Comparison of ENCODE assay signal across 9 mouse cellular contexts in the genomic region with DNA sequence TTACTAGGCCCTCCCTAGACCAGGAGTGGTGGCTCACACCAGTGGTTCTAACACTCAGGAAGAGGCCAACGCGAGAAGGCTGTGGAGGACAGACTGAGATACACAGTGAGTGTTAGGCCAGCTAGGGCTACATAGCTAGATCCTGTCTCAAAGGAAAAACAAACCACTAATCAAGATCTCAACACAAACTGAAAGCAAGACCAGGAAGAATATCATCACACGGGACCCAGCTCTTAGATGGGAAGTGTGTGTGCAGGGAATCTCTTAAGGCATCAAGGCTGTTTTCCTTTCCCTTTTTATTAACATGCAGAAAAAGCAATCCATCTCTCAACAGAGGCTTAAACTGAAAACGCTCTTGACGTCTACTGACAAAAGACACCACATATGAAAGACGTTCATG. TPM values are rescaled to one million over a fixed set of nuclear protein-coding genes. Genes with fewer than 3 reads are reported as not detected.
DNase-seq lines count a peak whose midpoint lies in the region; ATAC-seq and TF ChIP-seq lines count a peak whose summit lies in the region.
"Had no signal": no experiment of that assay in that cellular context is flagged by ENCODE, and none has a peak within 500 bp of the region (broad histone marks: within the 10 kb centered on the region; RNA-seq: fewer than 3 reads in every experiment).

No protein-coding gene starts in this region.

- peak overlapping the region; percentile 82 for H3K4me3 ChIP-seq in heart, embryonic 13.5 days
- no peak overlapping the region for H3K4me3 ChIP-seq in ES-Bruce4 (ENCODE audit: low read depth, low read length)
- no peak overlapping the region for H3K4me3 ChIP-seq in hindbrain, embryonic 14.5 days (replicated peaks; ENCODE audit: low read length)
- H3K4me3 ChIP-seq in midbrain, embryonic 12.5 days, result peak overlapping the region; percentile 0; the same call in 1 of the 2 replicates

- no peak for DNase-seq in heart, adult 8-10 months (ENCODE audit: low spot score)
- no peak for DNase-seq in hindbrain, embryonic 14.5 days (ENCODE audit: low spot score)
- no peak for DNase-seq in adrenal gland, postnatal 14 days
- no peak for DNase-seq in adrenal gland, adult 2 months
- DNase-seq in lung, postnatal 25 days (ENCODE audit: low spot score), result no peak
- DNase-seq: kidney, adult 18-20 months had no signal

- no peaks in the 10 kb centered on the region for H3K9me3 ChIP-seq in heart, embryonic 13.5 days
- no peaks in the 10 kb centered on the region for H3K9me3 ChIP-seq in ES-Bruce4 (replicated peaks; ENCODE audit: control insufficient read depth, insufficient read depth, low read length, poor library complexity, severe bottlenecking)
- H3K9me3 ChIP-seq in hindbrain, embryonic 14.5 days (ENCODE audit: control insufficient read depth, low read length), result no peaks in the 10 kb centered on the region
- H3K9me3 ChIP-seq in midbrain, embryonic 12.5 days, result no peaks in the 10 kb centered on the region

- no peak for ATAC-seq in heart, embryonic 13.5 days (ENCODE audit: extremely low read depth, insufficient number of reproducible peaks, low FRiP score, low TSS enrichment)
- ATAC-seq in hindbrain, embryonic 14.5 days (ENCODE audit: low FRiP score), result no peak
- ATAC-seq in midbrain, embryonic 12.5 days (ENCODE audit: low FRiP score, low read depth), result no peak

- H3K27ac ChIP-seq in heart, embryonic 13.5 days (replicated peaks), result peak overlapping the region; percentile 9; the same call in 1 of the 2 replicates
- peak overlapping the region; percentile 79; the same call in 1 of the 2 replicates for H3K27ac ChIP-seq in ES-Bruce4 (ENCODE audit: insufficient read depth, low read length)
- H3K27ac ChIP-seq in hindbrain, embryonic 14.5 days, result no peak overlapping the region
- no peak overlapping the region for H3K27ac ChIP-seq in midbrain, embryonic 12.5 days (replicated peaks)

- H3K27me3 ChIP-seq in heart, embryonic 13.5 days (replicated peaks), result no peaks in the 10 kb centered on the region
- no peaks in the 10 kb centered on the region for H3K27me3 ChIP-seq in ES-Bruce4 (ENCODE audit: control insufficient read depth, insufficient read depth, low read length, poor library complexity, severe bottlenecking)
- H3K27me3 ChIP-seq in hindbrain, embryonic 14.5 days (ENCODE audit: control insufficient read depth, insufficient read depth, low read length), result no peaks in the 10 kb centered on the region
- H3K27me3 ChIP-seq in midbrain, embryonic 12.5 days, result no peaks in the 10 kb centered on the region

- H3K4me2 ChIP-seq in heart, embryonic 13.5 days, result peak overlapping the region; percentile 83
- H3K4me2 ChIP-seq in hindbrain, embryonic 14.5 days (replicated peaks), result peak overlapping the region; percentile 73
- peak overlapping the region; percentile 38 for H3K4me2 ChIP-seq in midbrain, embryonic 12.5 days (replicated peaks)

- no peak for TF ChIP-seq POLR2A in ES-Bruce4 (IDR thresholded peaks at IDR 0.05; ENCODE audit: insufficient read depth, low read length)

- no peak for TF ChIP-seq CTCF in ES-Bruce4 (IDR thresholded peaks at IDR 0.05; ENCODE audit: low read depth, low read length)

- 43% methylated on average over 6 of the region's 6 CpGs for WGBS in heart, embryonic 13.5 days
- WGBS in hindbrain, embryonic 14.5 days, result 65% methylated on average over 6 of the region's 6 CpGs
- 77% methylated on average over 6 of the region's 6 CpGs for WGBS in midbrain, embryonic 12.5 days

- H3K4me1 ChIP-seq in heart, embryonic 13.5 days, result peaks cover 32% of the 10 kb centered on the region
- peaks cover 2% of the 10 kb centered on the region for H3K4me1 ChIP-seq in ES-Bruce4 (ENCODE audit: control insufficient read depth, insufficient read depth, low read length)
- H3K4me1 ChIP-seq in hindbrain, embryonic 14.5 days (replicated peaks; ENCODE audit: control insufficient read depth, insufficient read depth, low read length), result peaks cover 26% of the 10 kb centered on the region
- H3K4me1 ChIP-seq in midbrain, embryonic 12.5 days, result peaks cover 24% of the 10 kb centered on the region

- peaks cover 32% of the 10 kb centered on the region for H3K36me3 ChIP-seq in heart, embryonic 13.5 days
- 0 out of 2 replicates have a peak, but pooled peaks cover 2% of the 10 kb centered on the region for H3K36me3 ChIP-seq in ES-Bruce4 (ENCODE audit: control insufficient read depth, insufficient read depth, low read length, poor library complexity, severe bottlenecking)
- H3K36me3 ChIP-seq in hindbrain, embryonic 14.5 days (replicated peaks; ENCODE audit: control insufficient read depth, insufficient read depth), result peaks cover 2% of the 10 kb centered on the region; the same call in 1 of the 2 replicates
- H3K36me3 ChIP-seq in midbrain, embryonic 12.5 days, result peaks cover 11% of the 10 kb centered on the region

- TF ChIP-seq EP300 in ES-Bruce4 (IDR thresholded peaks at IDR 0.05; ENCODE audit: insufficient read depth, low read depth, low read length), result no peak

- peak overlapping the region; percentile 96 for H3K9ac ChIP-seq in heart, embryonic 13.5 days
- peak overlapping the region; percentile 93 for H3K9ac ChIP-seq in ES-Bruce4 (ENCODE audit: low read depth, poor library complexity, severe bottlenecking)
- H3K9ac ChIP-seq in hindbrain, embryonic 14.5 days, result no peak overlapping the region; the same call in 1 of the 2 replicates
- H3K9ac ChIP-seq in midbrain, embryonic 12.5 days (replicated peaks), result peak overlapping the region; percentile 39

RNA-seq across cellular contexts. Expression of a gene that starts 2.0 kb away (rescaled TPM):
- 7.8 and 10.2 TPM in 2 replicates for polyA plus RNA-seq in heart, embryonic 13.5 days (2015; fragmentation: Nextera tagmentation; extraction: Ambion mirVana)
- 1 to 10 TPM; 5.0 to 5.8 (median 5.6) TPM for total RNA-seq in heart, adult 8-10 months (2022)
- polyA plus RNA-seq in ES-Bruce4 (2011; ENCODE audit: insufficient read depth, insufficient read length, low read depth, missing spikeins), result 57.1 and 58.6 TPM in 2 replicates
- 9.9 and 14.9 TPM in 2 replicates for polyA plus RNA-seq in hindbrain, embryonic 14.5 days (2014; fragmentation: Nextera tagmentation; extraction: Ambion mirVana)
- polyA plus RNA-seq in midbrain, embryonic 12.5 days (2016; fragmentation: Nextera tagmentation; extraction: Ambion mirVana), result 19.7 and 21.9 TPM in 2 replicates
- total RNA-seq in adrenal gland, postnatal 14 days (2021), result 38.7 and 39.8 TPM in 2 replicates
- 10 to 100 TPM; 25.1 to 45.6 TPM for total RNA-seq in adrenal gland, adult 2 months (2021)
- 10.6 and 15.1 TPM in 2 replicates for polyA plus RNA-seq in adrenal gland, adult 2 months (2012; rRNA removed)

RNA-seq across cellular contexts. Expression of a gene that starts 11.5 kb away (rescaled TPM):
- polyA plus RNA-seq in heart, embryonic 13.5 days (2015; fragmentation: Nextera tagmentation; extraction: Ambion mirVana), result 15.6 and 18.1 TPM in 2 replicates
- 10 to 100 TPM; 21.8 to 29.3 (median 25.6) TPM for total RNA-seq in heart, adult 8-10 months (2022)
- polyA plus RNA-seq in ES-Bruce4 (2011; ENCODE audit: insufficient read depth, insufficient read length, low read depth, missing spikeins), result 46.6 and 60.5 TPM in 2 replicates
- polyA plus RNA-seq in hindbrain, embryonic 14.5 days (2014; fragmentation: Nextera tagmentation; extraction: Ambion mirVana), result 27.2 and 27.7 TPM in 2 replicates
- polyA plus RNA-seq in midbrain, embryonic 12.5 days (2016; fragmentation: Nextera tagmentation; extraction: Ambion mirVana), result 41.6 and 42.8 TPM in 2 replicates
- 34.4 and 35.4 TPM in 2 replicates for total RNA-seq in adrenal gland, postnatal 14 days (2021)
- total RNA-seq in adrenal gland, adult 2 months (2021), result 10 to 100 TPM; 28.6 to 33.3 TPM
- polyA plus RNA-seq in adrenal gland, adult 2 months (2012; rRNA removed), result 8.0 and 8.6 TPM in 2 replicates

RNA-seq across cellular contexts. Expression of a gene that starts 25.1 kb away (rescaled TPM):
- not detected in 2 replicates for polyA plus RNA-seq in heart, embryonic 13.5 days (2015; fragmentation: Nextera tagmentation; extraction: Ambion mirVana)
- under 1 TPM in 2 of 4 experiments, not detected in 2; 0.35 to 0.37 TPM for total RNA-seq in heart, adult 8-10 months (2022)
- polyA plus RNA-seq in ES-Bruce4 (2011; ENCODE audit: insufficient read depth, insufficient read length, low read depth, missing spikeins), result not detected in 2 replicates
- polyA plus RNA-seq in hindbrain, embryonic 14.5 days (2014; fragmentation: Nextera tagmentation; extraction: Ambion mirVana), result not detected in 2 replicates
- not detected in 2 replicates for polyA plus RNA-seq in midbrain, embryonic 12.5 days (2016; fragmentation: Nextera tagmentation; extraction: Ambion mirVana)
- not detected in 2 replicates for total RNA-seq in adrenal gland, postnatal 14 days (2021)
- total RNA-seq in adrenal gland, adult 2 months (2021), result 1 to 10 TPM in 1 of 2 experiments, not detected in 1; 5.2 TPM
- polyA plus RNA-seq in adrenal gland, adult 2 months (2012; rRNA removed), result 11.5 and 14.2 TPM in 2 replicates

Comparison
In these comparisons a context has a peak if more than half of its experiments do, and no peak if none do; other contexts are left out.
1. H3K27ac ChIP-seq: peak in heart, embryonic 13.5 days (single experiment) and ES-Bruce4 (single experiment); none in hindbrain, embryonic 14.5 days (single experiment) and midbrain, embryonic 12.5 days (single experiment).
2. H3K4me3 ChIP-seq: peak in heart, embryonic 13.5 days (single experiment) and midbrain, embryonic 12.5 days (single experiment); none in ES-Bruce4 (single experiment) and hindbrain, embryonic 14.5 days (single experiment).
3. RNA of a gene that starts 25.1 kb away (polyA plus RNA-seq): 11.5 to 14.2 TPM in adrenal gland, adult 2 months; not detected in heart, embryonic 13.5 days, not detected in ES-Bruce4, not detected in hindbrain, embryonic 14.5 days and not detected in midbrain, embryonic 12.5 days; every median in the first group is over 10 times any median in the second.
4. Peak in every context shown above with its lines, with median percentiles within 50 percentile points of each other: H3K4me2 ChIP-seq.